Mouse (Mus musculus) MEL-GATA-1-ER (cell line): ENCODE data around the gene Srprb.
"Not testable (repeated sequence)": the region's sequence is repeated elsewhere in the genome, so short reads cannot be mapped to it uniquely, and the experiment has no call there.

Experiments used
- DNase-seq: peaks from one replicate; pipeline ENCODE4 v3.0.0-alpha.2; 2012; ENCODE audit warnings: low read depth; ENCODE audit errors: extremely low read depth

The Srprb gene

GRCm38 (mm10) chr9:103212654-103213420 lies 10.9 kb upstream of the Srprb start:
- no peak for DNase-seq

- no peak for DNase-seq
These were observed 7.0 kb upstream of the Srprb start for GRCm38 (mm10) chr9:103208802-103209423.

GRCm38 (mm10) chr9:103207846-103208245 lies 5.9 kb upstream of the Srprb start:
- DNase-seq = peak; percentile 91

GRCm38 (mm10) chr9:103205786-103206185 lies 3.8 kb upstream of the Srprb start:
- no peak for DNase-seq

- no peak for DNase-seq
These were observed 13.5 kb downstream of the Srprb start for GRCm38 (mm10) chr9:103188416-103188815.

- DNase-seq = no peak
These were observed 15.2 kb downstream of the Srprb start for GRCm38 (mm10) chr9:103186747-103187146.

- no peak for DNase-seq
These were observed 16.0 kb downstream of the Srprb start for GRCm38 (mm10) chr9:103185946-103186345.

- no peak for DNase-seq
These were observed 17.1 kb downstream of the Srprb start for GRCm38 (mm10) chr9:103184855-103185254.

DNA sequence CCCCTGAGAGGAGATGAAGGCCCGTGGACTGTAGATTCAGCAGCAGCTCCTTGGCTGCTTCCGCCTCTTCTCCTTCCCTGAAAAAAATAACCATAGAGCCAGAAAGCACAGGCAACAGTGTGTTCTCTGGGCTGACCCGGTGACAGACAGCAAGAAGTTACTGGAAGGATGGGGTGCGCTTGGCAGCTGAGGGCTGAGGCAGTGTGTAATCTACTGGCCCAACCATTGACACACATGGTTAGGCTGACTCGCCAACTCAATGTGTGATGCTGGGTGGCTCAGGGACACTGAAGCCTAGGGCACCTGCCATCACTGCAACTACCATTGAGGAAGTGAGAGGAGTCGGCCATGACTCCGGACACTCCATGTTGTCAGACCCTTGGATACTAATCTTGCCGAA lies 20.1 kb downstream of the Srprb start:
- DNase-seq = no peak

DNA sequence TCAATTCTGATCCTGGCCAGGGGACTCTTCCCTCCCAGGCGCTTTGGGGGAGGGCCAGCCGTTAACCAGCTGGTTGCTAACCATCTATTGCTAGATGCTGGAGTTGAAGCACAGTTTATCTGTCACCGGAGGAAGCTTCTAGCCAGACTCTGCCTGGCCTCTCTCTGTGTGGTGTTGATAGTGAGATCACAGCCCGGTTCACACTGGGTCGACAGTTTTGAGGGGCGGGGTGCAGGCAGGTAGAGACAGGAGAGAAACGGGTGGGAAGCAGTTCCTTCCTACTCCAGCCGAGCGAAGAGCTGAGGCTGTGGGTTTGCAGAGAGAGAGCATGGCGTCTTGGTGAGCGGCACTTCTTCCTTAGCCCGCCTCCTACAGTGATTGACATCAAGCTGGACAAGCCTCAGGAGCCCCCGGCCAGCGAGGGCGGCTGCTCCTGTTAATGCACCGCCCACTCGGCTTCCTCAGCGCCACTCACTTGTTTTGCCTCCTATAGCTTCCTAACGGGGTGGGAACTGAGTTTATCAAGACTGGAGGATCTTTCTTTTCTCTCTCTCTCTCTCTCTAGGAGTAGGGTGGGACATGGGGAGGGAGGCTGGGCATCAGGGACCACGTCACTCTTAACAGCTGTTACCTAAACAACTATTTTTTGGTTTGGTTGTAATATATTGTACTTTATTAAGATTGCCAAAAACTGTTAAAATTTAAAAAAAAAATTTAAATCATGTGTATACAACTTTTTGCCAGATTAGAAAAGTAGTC lies 21.0 kb downstream of the Srprb start:
- DNase-seq = peak; percentile 88

GRCm38 (mm10) chr9:103180303-103180702 lies 21.6 kb downstream of the Srprb start:
- peak; percentile 17 for DNase-seq

DNA sequence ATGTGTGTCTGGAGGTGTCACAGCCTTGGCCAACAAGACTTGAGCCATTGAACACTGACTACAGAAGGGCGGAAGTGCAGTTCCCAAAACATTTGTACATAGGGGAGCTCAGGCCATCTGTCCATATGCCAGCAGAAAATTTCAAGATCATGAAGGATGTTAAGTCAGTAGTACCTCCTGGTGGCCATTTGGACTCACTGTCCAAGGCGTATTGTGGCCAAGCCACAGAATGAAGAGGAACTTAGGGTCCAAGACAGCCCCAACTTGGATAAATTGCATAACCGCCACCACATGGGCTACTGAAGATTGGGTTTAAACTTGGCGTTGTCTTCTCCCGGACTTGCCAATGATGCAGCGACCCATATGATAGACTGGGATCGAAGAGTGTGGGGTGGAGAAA lies 26.2 kb downstream of the Srprb start:
- no peak for DNase-seq

DNA sequence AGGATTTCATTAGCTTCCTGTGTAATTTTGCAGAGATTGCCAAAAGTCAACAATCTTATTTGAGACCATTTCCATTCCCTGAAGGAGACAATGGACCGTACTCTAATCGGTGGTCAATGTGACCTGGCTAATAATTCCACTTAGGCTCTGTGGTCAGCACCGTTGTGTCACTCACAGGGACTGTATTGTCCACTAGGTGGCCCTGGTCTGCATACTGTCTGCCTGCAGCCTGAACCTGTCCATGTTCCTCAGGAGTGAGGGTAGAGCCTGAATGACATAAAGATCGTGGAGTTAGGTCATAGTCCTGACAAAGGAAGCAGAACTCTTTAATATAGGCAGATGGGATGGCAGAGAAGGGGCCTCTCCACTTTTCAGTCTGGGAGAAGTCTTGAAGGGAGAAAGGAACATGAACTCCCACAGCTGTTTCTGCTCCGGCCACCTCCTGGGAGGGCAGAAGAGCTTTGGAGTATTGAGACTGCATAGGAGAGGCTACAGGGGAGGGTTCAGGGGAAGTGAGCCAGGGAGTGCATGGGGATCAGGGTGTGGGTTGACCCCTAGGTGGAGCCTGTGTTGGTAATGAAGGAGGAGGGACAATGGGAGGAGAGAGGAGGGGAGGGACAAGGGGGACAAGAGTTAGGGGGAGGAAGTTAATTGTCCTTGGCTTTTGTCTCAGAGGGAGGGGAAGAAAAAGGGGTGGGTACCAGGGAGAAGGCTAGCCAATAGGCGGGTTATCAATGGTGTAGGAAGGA lies 27.0 kb downstream of the Srprb start:
- no peak for DNase-seq

DNA sequence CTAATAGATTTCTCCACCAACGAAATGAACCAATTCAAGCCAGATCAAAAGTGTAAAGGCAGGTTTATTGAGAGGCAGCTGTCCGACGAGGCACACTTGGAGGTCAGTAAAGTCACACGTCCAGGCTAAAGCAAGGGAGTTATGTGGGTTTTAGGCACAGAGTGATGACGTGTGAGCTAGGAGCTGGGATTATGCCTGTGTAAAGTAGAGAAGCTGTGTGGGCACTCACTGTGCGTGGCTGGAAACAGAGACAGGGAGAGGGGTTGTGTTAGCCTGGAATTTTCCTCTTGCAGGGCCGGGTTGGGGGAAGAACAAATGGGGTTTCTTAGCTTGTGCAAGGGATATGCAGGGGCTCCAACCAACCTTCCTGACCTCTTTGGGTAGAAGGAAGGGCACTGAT lies 33.2 kb downstream of the Srprb start:
- DNase-seq = no peak

- DNase-seq = no peak
These were observed 33.9 kb downstream of the Srprb start for GRCm38 (mm10) chr9:103168046-103168445.

DNA sequence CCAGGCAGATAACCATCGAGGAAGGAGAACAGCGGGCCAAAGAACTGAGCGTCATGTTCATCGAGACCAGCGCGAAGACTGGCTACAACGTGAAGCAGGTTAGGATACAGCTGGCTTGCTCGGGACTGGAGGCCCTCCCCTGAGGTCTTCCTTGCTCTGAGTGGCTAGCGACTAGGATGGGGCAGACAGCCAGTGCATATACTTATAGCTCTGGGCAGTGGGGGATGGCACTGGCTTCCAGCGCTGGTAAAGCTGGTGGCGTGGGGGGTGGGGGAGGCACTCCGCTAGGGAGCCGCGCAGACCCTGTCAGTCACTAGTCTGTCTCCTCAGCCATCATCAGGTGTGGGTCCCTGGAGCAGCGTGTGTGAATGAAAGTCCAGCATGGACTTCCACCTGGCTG lies 38.1 kb downstream of the Srprb start:
- no peak for DNase-seq

DNA sequence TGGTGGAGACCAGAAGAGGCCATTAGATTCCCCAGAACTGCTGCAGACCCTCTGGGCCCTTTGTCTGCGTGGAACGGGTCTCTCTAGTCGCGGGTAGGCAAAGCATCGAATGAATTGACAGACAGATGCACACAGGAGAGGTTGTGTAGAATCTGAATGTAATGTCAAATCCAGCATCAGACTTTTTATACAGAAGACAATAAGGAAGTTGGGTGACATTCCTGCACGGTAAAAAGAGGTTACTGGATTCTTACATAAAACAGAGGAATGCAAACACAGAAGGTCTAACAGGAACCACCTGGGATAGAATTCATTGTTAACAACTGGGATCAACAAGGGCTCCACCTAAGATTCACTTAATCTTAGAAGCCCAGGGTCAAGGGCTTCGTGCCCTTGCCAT lies 46.8 kb downstream of the Srprb start:
- not testable (repeated sequence) for DNase-seq

DNA sequence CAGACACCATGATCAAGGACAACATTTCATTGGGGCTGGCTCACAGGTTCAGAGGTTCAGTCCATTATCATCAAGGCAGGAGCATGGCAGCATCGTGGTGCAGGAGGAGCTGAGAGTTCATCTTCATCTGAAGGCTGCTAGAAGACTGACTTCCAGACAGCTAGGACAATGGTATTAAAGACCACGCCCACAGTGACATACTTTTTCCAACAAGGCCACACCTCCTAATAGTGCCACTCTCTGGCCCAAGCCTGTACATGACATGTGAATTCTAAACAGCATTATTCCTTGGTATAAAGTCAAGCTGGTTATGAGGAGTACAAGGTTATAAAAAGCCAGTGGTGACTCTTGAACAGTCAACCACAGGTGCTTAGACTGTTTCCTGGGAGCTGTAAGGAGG lies 47.4 kb downstream of the Srprb start:
- no peak for DNase-seq

DNA sequence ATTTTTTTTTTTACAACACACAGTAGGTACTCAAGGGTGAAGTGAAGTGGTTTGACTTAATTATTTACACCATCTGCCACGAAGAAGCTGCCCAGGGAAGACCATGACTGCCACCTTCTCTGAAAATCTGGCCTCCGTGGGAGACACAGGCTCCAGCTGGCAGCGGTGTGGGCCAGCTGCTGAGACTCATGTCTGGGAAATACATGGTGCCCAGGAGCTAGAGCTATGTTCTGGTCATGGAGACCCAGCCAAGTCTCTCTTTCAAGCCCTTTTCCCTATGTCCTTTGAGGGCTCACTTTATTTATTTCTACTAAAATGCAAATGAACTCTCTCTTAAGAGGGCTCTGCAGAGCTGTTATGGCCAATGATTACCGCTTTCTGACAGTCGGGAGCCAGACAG lies 48.7 kb downstream of the Srprb start:
- DNase-seq = no peak

DNA sequence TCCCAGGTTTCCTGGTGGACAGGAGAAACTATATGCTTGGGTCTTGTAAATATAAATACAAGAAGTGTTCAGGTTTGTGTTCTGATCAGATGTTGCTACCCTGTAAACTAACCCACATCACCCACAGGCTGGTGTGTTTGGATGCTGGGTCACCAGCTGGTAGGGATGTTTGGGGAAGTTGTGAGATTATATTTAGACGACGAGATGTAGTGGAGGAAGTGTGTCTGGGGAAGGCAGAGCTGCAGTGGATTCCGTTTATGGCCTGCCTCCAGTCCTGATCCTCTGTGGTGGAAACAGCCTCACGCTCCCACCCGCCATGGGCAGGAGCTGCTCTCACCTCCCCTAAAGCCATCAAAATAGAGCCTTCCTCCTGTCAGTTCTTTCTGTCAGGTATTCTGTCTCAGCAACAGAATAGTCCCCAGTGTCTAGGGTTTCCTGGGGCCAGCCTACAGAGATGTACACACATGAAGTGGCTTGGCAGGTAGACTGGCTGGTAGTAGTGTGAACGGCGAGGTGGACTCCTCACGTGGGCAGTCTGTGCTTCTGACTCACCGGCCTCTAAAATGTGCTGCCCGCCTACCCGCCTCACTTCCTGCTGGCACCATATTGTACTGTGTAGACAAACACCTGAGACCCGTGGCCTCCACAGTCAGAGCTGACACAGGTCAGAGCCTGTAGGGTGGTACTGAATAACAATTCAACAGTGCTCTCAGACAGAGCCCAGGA lies 52.7 kb downstream of the Srprb start:
- no peak for DNase-seq

GRCm38 (mm10) chr9:103147103-103147502 lies 54.8 kb downstream of the Srprb start:
- DNase-seq = no peak
